Mouse (Mus musculus): ENCODE results near the gene Igfbp4. TPM values are rescaled to one million over a fixed set of nuclear protein-coding genes. Genes with fewer than 3 reads are reported as not detected.

Gene Igfbp4
- 228 and 244 TPM in 2 replicates for polyA plus RNA-seq (2015; fragmentation: Nextera tagmentation; extraction: Ambion mirVana)

DNA sequence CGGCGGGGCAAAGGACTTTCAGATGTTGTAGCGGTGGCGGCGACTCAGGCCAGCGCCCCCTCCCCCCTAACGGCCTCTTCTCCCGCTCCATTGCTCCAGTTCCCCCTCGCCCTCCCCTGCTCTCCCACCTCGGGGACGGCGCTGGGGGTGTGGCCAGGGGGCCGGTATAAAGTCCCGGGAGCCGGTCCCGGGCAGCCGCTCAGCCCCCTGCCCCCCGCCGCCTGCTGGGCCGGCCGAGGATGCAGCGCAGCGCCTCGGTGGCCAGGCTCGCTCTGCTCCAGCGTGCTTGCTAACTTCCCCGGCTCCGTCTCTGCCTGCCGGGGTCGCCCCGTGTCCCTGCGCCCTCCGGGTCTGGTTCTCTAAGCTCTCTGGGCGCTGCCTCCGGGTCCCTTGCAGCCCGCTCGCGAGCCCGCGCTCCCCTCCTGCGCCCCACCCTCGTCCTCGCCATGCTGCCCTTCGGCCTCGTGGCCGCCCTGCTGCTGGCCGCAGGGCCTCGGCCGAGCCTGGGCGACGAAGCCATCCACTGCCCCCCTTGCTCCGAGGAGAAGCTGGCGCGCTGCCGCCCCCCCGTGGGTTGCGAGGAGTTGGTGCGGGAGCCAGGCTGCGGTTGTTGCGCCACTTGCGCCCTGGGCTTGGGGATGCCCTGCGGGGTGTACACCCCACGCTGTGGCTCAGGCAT, at the start of gene Igfbp4:
Igfbp4 (plus strand) TSS at position 194 of the 679 bp plus-strand sequence.
- ATAC-seq (ENCODE audit: low FRiP score, low TSS enrichment) = peak; percentile 66
- no peaks in the 10 kb centered on the region for H3K27me3 ChIP-seq (ENCODE audit: control insufficient read depth, insufficient read depth, low read length)
- TF ChIP-seq CTCF (IDR thresholded peaks at IDR 0.05; ENCODE audit: low read depth) (peak; percentile 32), EP300 (optimal IDR thresholded peaks at IDR 0.05) (no peak)
- peak within 1 kb of the TSS; percentile 73 for H3K27ac ChIP-seq (replicated peaks)
- under 1% methylated on average over 59 of the region's 63 CpGs for WGBS
- peak within 1 kb of the TSS; percentile 87 for H3K4me2 ChIP-seq (replicated peaks; ENCODE audit: low read depth)
- peak within 1 kb of the TSS; percentile 67 for H3K9ac ChIP-seq (ENCODE audit: low read length)
- H3K4me3 ChIP-seq (ENCODE audit: low read depth, low read length) = peak within 1 kb of the TSS; percentile 43
- H3K4me1 ChIP-seq (replicated peaks; ENCODE audit: control insufficient read depth, insufficient read depth) = 0 out of 2 replicates have a peak, but pooled peaks cover 2% of the 10 kb centered on the region
- DNase-seq (ENCODE audit: low spot score) = peak; percentile 63
- no peaks in the 10 kb centered on the region for H3K36me3 ChIP-seq (ENCODE audit: control insufficient read depth, insufficient read depth, low read length)
- H3K9me3 ChIP-seq (ENCODE audit: control insufficient read depth, low read length) = no peaks in the 10 kb centered on the region

DNA sequence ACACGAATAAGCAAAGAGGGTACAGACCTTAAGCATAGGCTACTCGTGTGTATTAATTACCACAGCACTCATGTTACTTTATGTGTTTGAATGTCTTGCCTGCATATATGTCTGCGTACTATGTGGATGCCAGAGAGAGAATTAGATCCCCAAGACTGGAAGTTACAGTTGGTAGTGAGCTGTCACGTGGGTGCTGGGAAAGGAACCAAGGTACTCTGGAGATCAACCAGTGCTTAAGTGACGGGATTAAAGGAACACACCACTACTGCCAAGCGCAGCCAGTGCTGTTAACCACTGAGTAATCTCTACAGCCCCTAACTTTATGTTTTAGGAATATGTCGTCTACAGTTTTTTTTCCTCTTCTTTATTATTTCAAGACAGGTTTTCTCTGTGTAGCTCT, 45.1 kb upstream of the Igfbp4 start:
- Histone ChIP-seq H3K9ac (ENCODE audit: low read length) (no peak overlapping the region), H3K36me3 (ENCODE audit: control insufficient read depth, insufficient read depth, low read length) (peaks cover 11% of the 10 kb centered on the region; the same call in 1 of the 2 replicates), H3K4me3 (ENCODE audit: low read depth, low read length) (no peak overlapping the region), H3K9me3 (ENCODE audit: control insufficient read depth, low read length) (no peaks in the 10 kb centered on the region), H3K27me3 (ENCODE audit: control insufficient read depth, insufficient read depth, low read length) (no peaks in the 10 kb centered on the region), H3K4me1 (replicated peaks; ENCODE audit: control insufficient read depth, insufficient read depth) (no peaks in the 10 kb centered on the region), H3K27ac (replicated peaks) (no peak overlapping the region), H3K4me2 (replicated peaks; ENCODE audit: low read depth) (no peak overlapping the region)
- DNase-seq (ENCODE audit: low spot score) = no peak
- WGBS = 92% methylated on average over 7 of the region's 7 CpGs
- ATAC-seq (ENCODE audit: low FRiP score, low TSS enrichment) = no peak
- TF ChIP-seq EP300 (optimal IDR thresholded peaks at IDR 0.05) = no peak
- TF ChIP-seq CTCF (IDR thresholded peaks at IDR 0.05; ENCODE audit: low read depth) = no peak

DNA sequence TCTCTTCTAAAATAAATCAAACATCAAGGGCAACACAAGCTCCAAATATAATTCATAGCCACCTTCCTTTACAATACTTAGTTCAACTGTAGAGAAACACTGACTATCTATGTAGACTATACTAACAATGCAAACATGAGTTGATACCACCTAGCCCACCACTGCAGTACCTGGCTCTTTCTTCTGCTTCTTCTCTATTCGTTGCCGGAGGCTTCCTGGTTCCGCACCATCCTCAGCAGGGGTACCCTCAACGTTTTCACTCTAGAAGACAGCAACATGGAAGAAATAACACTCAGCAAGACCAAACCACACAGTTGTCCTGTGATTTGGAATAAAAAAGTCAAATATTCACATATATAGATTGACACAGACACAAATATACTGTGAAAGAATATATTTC, 43.4 kb upstream of the Igfbp4 start:
- Histone ChIP-seq H3K36me3 (ENCODE audit: control insufficient read depth, insufficient read depth, low read length) (peaks cover 15% of the 10 kb centered on the region; the same call in 1 of the 2 replicates), H3K4me3 (ENCODE audit: low read depth, low read length) (no peak overlapping the region), H3K27ac (replicated peaks) (no peak overlapping the region), H3K27me3 (ENCODE audit: control insufficient read depth, insufficient read depth, low read length) (no peaks in the 10 kb centered on the region), H3K4me2 (replicated peaks; ENCODE audit: low read depth) (no peak overlapping the region), H3K9ac (ENCODE audit: low read length) (no peak overlapping the region), H3K9me3 (ENCODE audit: control insufficient read depth, low read length) (no peaks in the 10 kb centered on the region), H3K4me1 (replicated peaks; ENCODE audit: control insufficient read depth, insufficient read depth) (no peaks in the 10 kb centered on the region)
- DNase-seq (ENCODE audit: low spot score) (no peak), ATAC-seq (ENCODE audit: low FRiP score, low TSS enrichment) (no peak)
- 89% methylated on average over 4 of the region's 4 CpGs for WGBS
- no peak for TF ChIP-seq EP300 (optimal IDR thresholded peaks at IDR 0.05)
- no peak for TF ChIP-seq CTCF (IDR thresholded peaks at IDR 0.05; ENCODE audit: low read depth)

DNA sequence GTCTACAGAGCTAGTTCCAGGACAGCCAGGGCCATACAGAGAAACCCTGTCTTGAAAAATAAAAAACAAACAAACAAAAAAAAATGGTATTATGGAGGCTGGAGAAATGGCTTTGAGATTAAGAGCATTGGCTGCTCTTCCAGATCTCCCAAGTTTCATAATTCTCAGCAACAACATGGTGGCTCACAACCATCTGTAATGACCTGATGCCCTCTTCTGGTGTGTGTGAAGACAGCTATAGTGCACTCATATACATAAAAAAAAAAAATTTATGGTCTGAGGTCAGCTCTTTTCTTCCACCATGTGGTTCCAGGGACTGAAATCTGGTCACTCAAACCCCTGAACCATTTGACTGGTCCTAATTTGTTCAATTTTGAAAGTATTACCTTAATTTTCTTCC, 42.3 kb upstream of the Igfbp4 start:
- no peak overlapping the region for H3K27ac ChIP-seq (replicated peaks)
- no peaks in the 10 kb centered on the region for H3K27me3 ChIP-seq (ENCODE audit: control insufficient read depth, insufficient read depth, low read length)
- H3K36me3 ChIP-seq (ENCODE audit: control insufficient read depth, insufficient read depth, low read length) = peaks cover 18% of the 10 kb centered on the region
- H3K4me3 ChIP-seq (ENCODE audit: low read depth, low read length) = no peak overlapping the region
- H3K9me3 ChIP-seq (ENCODE audit: control insufficient read depth, low read length) = no peaks in the 10 kb centered on the region
- no peak for ATAC-seq (ENCODE audit: low FRiP score, low TSS enrichment)
- no peak for DNase-seq (ENCODE audit: low spot score)
- peak; percentile 58 for TF ChIP-seq CTCF (IDR thresholded peaks at IDR 0.05; ENCODE audit: low read depth)
- no peak for TF ChIP-seq EP300 (optimal IDR thresholded peaks at IDR 0.05)
- no peaks in the 10 kb centered on the region for H3K4me1 ChIP-seq (replicated peaks; ENCODE audit: control insufficient read depth, insufficient read depth)
- no peak overlapping the region for H3K9ac ChIP-seq (ENCODE audit: low read length)
- no peak overlapping the region for H3K4me2 ChIP-seq (replicated peaks; ENCODE audit: low read depth)

DNA sequence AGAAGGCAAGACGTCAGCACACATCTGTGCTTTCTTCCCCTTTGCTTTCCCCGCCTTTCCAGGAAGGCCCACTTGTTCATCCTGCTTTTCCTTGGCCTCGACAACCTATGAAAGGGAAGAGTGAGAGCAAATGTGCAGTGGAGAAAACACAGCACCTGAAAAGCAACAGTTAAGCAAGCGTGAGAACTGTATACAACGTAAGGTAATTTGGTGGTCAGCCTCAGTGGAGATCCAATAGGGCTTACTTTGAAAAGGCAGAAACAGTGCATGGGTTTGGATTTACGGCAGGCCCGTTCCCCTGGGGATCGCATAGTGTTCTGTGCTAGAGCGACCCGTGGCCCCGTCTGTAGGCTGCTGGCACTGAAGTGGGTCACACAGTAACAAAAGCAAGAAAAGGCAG, 41.8 kb upstream of the Igfbp4 start:
- H3K4me1 ChIP-seq (replicated peaks; ENCODE audit: control insufficient read depth, insufficient read depth) = no peaks in the 10 kb centered on the region
- 93% methylated on average over 11 of the region's 11 CpGs for WGBS
- H3K27me3 ChIP-seq (ENCODE audit: control insufficient read depth, insufficient read depth, low read length) = no peaks in the 10 kb centered on the region
- no peak for DNase-seq (ENCODE audit: low spot score)
- no peak for TF ChIP-seq CTCF (IDR thresholded peaks at IDR 0.05; ENCODE audit: low read depth)
- no peak for TF ChIP-seq EP300 (optimal IDR thresholded peaks at IDR 0.05)
- no peak overlapping the region for H3K9ac ChIP-seq (ENCODE audit: low read length)
- no peak for ATAC-seq (ENCODE audit: low FRiP score, low TSS enrichment)
- peaks cover 18% of the 10 kb centered on the region for H3K36me3 ChIP-seq (ENCODE audit: control insufficient read depth, insufficient read depth, low read length)
- H3K4me3 ChIP-seq (ENCODE audit: low read depth, low read length) = no peak overlapping the region
- no peak overlapping the region for H3K27ac ChIP-seq (replicated peaks)
- H3K4me2 ChIP-seq (replicated peaks; ENCODE audit: low read depth) = no peak overlapping the region
- no peaks in the 10 kb centered on the region for H3K9me3 ChIP-seq (ENCODE audit: control insufficient read depth, low read length)

DNA sequence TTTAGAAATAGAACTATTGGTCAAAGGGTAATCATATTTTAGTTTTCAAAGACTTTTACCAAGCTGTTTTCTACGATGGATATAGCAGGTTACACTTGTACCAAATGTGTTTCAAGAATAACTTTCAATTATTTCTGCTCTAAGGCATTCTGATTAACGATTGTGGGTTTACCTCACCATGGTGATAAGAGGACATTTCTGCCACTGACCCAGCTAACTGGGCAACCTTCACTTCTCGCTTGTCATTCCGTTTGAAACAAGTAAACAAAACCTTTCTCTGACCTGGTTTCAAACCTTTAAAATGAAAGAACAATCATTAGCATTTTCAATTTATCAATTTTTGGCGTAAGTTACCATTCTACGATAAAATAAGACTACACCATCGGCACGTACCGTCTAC, 34.3 kb upstream of the Igfbp4 start:
- no peak overlapping the region for H3K9ac ChIP-seq (ENCODE audit: low read length)
- H3K9me3 ChIP-seq (ENCODE audit: control insufficient read depth, low read length) = no peaks in the 10 kb centered on the region
- TF ChIP-seq EP300 (optimal IDR thresholded peaks at IDR 0.05) (no peak), CTCF (IDR thresholded peaks at IDR 0.05; ENCODE audit: low read depth) (no peak)
- H3K4me3 ChIP-seq (ENCODE audit: low read depth, low read length) = no peak overlapping the region
- DNase-seq (ENCODE audit: low spot score) (no peak), ATAC-seq (ENCODE audit: low FRiP score, low TSS enrichment) (no peak)
- H3K27ac ChIP-seq (replicated peaks) = no peak overlapping the region
- no peaks in the 10 kb centered on the region for H3K4me1 ChIP-seq (replicated peaks; ENCODE audit: control insufficient read depth, insufficient read depth)
- H3K4me2 ChIP-seq (replicated peaks; ENCODE audit: low read depth) = no peak overlapping the region
- WGBS = 82% methylated on average over 9 of the region's 9 CpGs
- peaks cover 15% of the 10 kb centered on the region; the same call in 1 of the 2 replicates for H3K36me3 ChIP-seq (ENCODE audit: control insufficient read depth, insufficient read depth, low read length)
- no peaks in the 10 kb centered on the region for H3K27me3 ChIP-seq (ENCODE audit: control insufficient read depth, insufficient read depth, low read length)

Measured in stomach, postnatal 0 days (tissue).